Mouse (Mus musculus): ENCODE measurements around the gene Epha10.

DNA sequence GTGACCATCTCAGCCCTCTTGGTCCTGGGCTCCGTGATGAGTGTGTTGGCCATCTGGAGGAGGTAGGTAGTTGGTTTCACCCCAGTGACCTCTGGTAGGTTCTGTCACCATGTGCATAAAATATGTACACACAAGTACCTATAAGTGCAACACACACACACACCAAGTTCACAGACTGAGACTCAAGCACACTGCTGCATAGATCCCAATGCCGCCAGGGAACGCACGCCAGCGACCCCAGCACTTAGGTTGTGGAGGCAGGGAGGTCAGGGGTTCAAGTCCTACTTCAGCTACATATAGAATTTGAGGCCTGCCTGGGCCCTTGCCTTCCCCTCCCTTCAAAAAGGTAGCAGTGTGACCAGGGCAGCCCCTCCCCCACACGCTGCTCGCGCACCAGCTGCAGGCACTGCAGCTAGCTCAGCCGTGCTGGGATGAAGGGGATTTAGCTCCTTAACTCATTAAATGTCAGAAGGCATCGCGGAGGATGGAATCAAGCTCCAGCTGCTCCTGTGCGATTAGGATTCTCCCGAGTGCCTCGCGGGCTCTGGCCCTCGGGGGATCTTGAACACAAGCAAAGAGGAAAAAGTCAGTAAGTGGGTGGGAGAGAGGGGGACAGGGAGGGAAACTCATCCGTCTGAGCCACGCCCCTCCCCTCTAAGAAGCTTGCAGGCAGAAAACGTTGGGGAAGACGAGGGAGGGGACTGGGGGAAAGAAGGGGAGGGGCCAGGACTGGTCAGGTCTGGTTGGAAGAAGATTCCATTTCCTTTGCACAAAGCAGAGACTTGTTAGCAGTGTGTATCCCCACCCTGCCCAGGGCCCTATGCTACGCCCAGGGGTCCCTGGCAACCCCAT is 25.5 kb downstream of the Epha10 start:
- no peak for TF ChIP-seq CTCF (IDR thresholded peaks at IDR 0.05)
- no peak for TF ChIP-seq POLR2A (IDR thresholded peaks at IDR 0.05; ENCODE audit: insufficient read depth, low read depth, low read length)
